Mouse (Mus musculus): Measurements from ENCODE around the gene Ahdc1.
"Not testable (repeated sequence)": the region's sequence is repeated elsewhere in the genome, so short reads cannot be mapped to it uniquely, and the experiment has no call there.

Ahdc1 gene

GRCm38 (mm10) chr4:132997469-132998237, 13.4 kb upstream of the Ahdc1 start:
- no peak for DNase-seq

GRCm38 (mm10) chr4:133002896-133003295, 8.2 kb upstream of the Ahdc1 start:
- DNase-seq, result no peak

GRCm38 (mm10) chr4:133003316-133004018, 7.6 kb upstream of the Ahdc1 start:
- DNase-seq, result no peak

GRCm38 (mm10) chr4:133005233-133005632, 5.8 kb upstream of the Ahdc1 start:
- peak; percentile 88 for DNase-seq

- DNase-seq, result not testable (repeated sequence)
These were observed 5.1 kb upstream of the Ahdc1 start for GRCm38 (mm10) chr4:133005885-133006451.

- DNase-seq, result peak; percentile 77
These were observed 3.3 kb upstream of the Ahdc1 start for GRCm38 (mm10) chr4:133007513-133008380.

GRCm38 (mm10) chr4:133009131-133009530, 1.9 kb upstream of the Ahdc1 start:
- DNase-seq, result peak; percentile 68

- DNase-seq, result no peak
These were observed 1.4 kb upstream of the Ahdc1 start for GRCm38 (mm10) chr4:133009676-133010075.

- peak; percentile 67 for DNase-seq
These were observed 449 bp upstream of the Ahdc1 start for GRCm38 (mm10) chr4:133010611-133011010.

GRCm38 (mm10) chr4:133011821-133012775, 1.0 kb downstream of the Ahdc1 start:
- peak; percentile 81 for DNase-seq

GRCm38 (mm10) chr4:133012776-133013265, 1.8 kb downstream of the Ahdc1 start:
- peak; percentile 63 for DNase-seq

GRCm38 (mm10) chr4:133013266-133013891, 2.3 kb downstream of the Ahdc1 start:
- DNase-seq, result peak; percentile 49

- DNase-seq, result no peak
These were observed 3.0 kb downstream of the Ahdc1 start for GRCm38 (mm10) chr4:133014088-133014487.

- DNase-seq, result peak; percentile 41
These were observed 4.0 kb downstream of the Ahdc1 start for GRCm38 (mm10) chr4:133014896-133015709.

- DNase-seq, result peak; percentile 21
These were observed 4.9 kb downstream of the Ahdc1 start for GRCm38 (mm10) chr4:133015710-133016651.

- peak; percentile 56 for DNase-seq
These were observed 5.8 kb downstream of the Ahdc1 start for GRCm38 (mm10) chr4:133016677-133017415.

GRCm38 (mm10) chr4:133017597-133018262, 6.7 kb downstream of the Ahdc1 start:
- DNase-seq, result no peak
